Mouse (Mus musculus): ENCODE data around the gene Rpl7a.

- TF ChIP-seq ZC3H11A (IDR thresholded peaks at IDR 0.05; ENCODE audit: borderline replicate concordance, low read depth, low read length) (no peak), CHD2 (IDR thresholded peaks at IDR 0.05; ENCODE audit: low read depth, low read length) (no peak), HCFC1 (IDR thresholded peaks at IDR 0.05; ENCODE audit: borderline replicate concordance, insufficient read depth, low read length) (no peak), MAFK (IDR thresholded peaks at IDR 0.05; ENCODE audit: insufficient read depth, low read depth, low read length) (no peak), ZNF384 (IDR thresholded peaks at IDR 0.05; ENCODE audit: low read depth, low read length) (no peak)
These were observed 3.5 kb upstream of the Rpl7a start for GRCm38 (mm10) chr2:26907109-26907508.
